Mouse (Mus musculus) CH12.LX (cell line): Measurements from ENCODE around the gene Macrod2. TPM values are rescaled to one million over a fixed set of nuclear protein-coding genes. Genes with fewer than 3 reads are reported as not detected.

Experiments used
- DNase-seq: peaks from one replicate; pipeline ENCODE4 v3.0.0-alpha.2; 2013; ENCODE audit errors: extremely low read depth
- H3K27ac ChIP-seq: 2 replicates; pipeline ENCODE4 v1.5.1; 2012; ENCODE audit warnings: low read depth, mild to moderate bottlenecking, control low read depth, moderate library complexity; ENCODE audit not compliant: insufficient read depth
- H3K27me3 ChIP-seq: replicated peaks from 2 replicates; pipeline ENCODE3; 2012; ENCODE audit warnings: inconsistent platforms
- H3K36me3 ChIP-seq, 2 experiments: replicated peaks in 1 of 2; 2 replicates each; pipeline versions ENCODE3 to v1.6.1; 2012; ENCODE audit warnings: inconsistent platforms in 1 of 2, low read length in 1 of 2, mild to moderate bottlenecking in 1 of 2, mixed read lengths in 1 of 2, moderate library complexity in 1 of 2; ENCODE audit not compliant: control insufficient read depth in 1 of 2, insufficient read depth in 1 of 2
- H3K4me1 ChIP-seq, 2 experiments: 2 replicates each; pipeline ENCODE4 v1.6.1; 2012; ENCODE audit warnings: inconsistent platforms in 1 of 2, moderate library complexity in 1 of 2; ENCODE audit not compliant: insufficient read depth in 2 of 2, control insufficient read depth in 1 of 2
- H3K4me2 ChIP-seq: 2 replicates; pipeline ENCODE4 v1.6.1; 2012; ENCODE audit warnings: low read depth, mild to moderate bottlenecking, control low read depth; ENCODE audit not compliant: poor library complexity, insufficient read depth, severe bottlenecking
- H3K4me3 ChIP-seq, 3 experiments: fragments of 150-350 bp in 1 of 3; sonication (generic) in 1 of 3; replicated peaks in 1 of 3; 2 replicates each; pipeline versions ENCODE3 to v1.5.1; 2011 to 2012; ENCODE audit warnings: low read depth in 2 of 3, low read length in 2 of 3, mild to moderate bottlenecking in 2 of 3, moderate library complexity in 2 of 3, control low read depth in 1 of 3, improper control_type of control experiment in 1 of 3, inconsistent platforms in 1 of 3, mixed read lengths in 1 of 3; ENCODE audit not compliant: poor library complexity in 1 of 3
- H3K79me2 ChIP-seq: replicated peaks from 2 replicates; pipeline ENCODE4 v1.6.1; 2012; ENCODE audit warnings: mild to moderate bottlenecking, moderate library complexity; ENCODE audit not compliant: control insufficient read depth, poor library complexity, insufficient read depth, severe bottlenecking; ENCODE audit errors: extremely low read depth
- H3K9ac ChIP-seq: 2 replicates; pipeline ENCODE4 v1.6.1; 2012; ENCODE audit warnings: low read depth, mild to moderate bottlenecking, control low read depth, moderate library complexity; ENCODE audit not compliant: insufficient read depth
- H3K9me3 ChIP-seq: replicated peaks from 2 replicates; pipeline ENCODE3; 2012; ENCODE audit warnings: low read length, inconsistent platforms, mixed read lengths
- E2F4 ChIP-seq: IDR thresholded peaks from 2 replicates; pipeline ENCODE4 v1.6.1; 2011; ENCODE audit warnings: low read depth, low read length, improper control_type of control experiment; ENCODE audit not compliant: insufficient replicate concordance
- ETS1 ChIP-seq: conservative IDR thresholded peaks from 2 replicates; pipeline ENCODE4 v1.6.1; 2012; ENCODE audit warnings: low read depth, mild to moderate bottlenecking, inconsistent platforms, low read length, improper control_type of control experiment, moderate library complexity
- GABPA ChIP-seq: IDR thresholded peaks from 2 replicates; pipeline ENCODE4 v1.6.1; 2012; ENCODE audit warnings: low read depth, low read length, improper control_type of control experiment, inconsistent platforms; ENCODE audit not compliant: insufficient replicate concordance
- HCFC1 ChIP-seq: IDR thresholded peaks from 2 replicates; pipeline ENCODE4 v1.6.1; 2012; ENCODE audit warnings: low read depth, mild to moderate bottlenecking, inconsistent platforms, low read length, improper control_type of control experiment
- IRF4 ChIP-seq: IDR thresholded peaks from 2 replicates; pipeline ENCODE4 v1.6.1; 2014; ENCODE audit warnings: low read depth, mild to moderate bottlenecking, inconsistent platforms, low read length, improper control_type of control experiment
- JUND ChIP-seq: conservative IDR thresholded peaks from 2 replicates; pipeline ENCODE4 v1.6.1; 2011; ENCODE audit warnings: low read depth, low read length, improper control_type of control experiment
- KAT2A ChIP-seq: IDR thresholded peaks from 2 replicates; pipeline ENCODE4 v1.6.1; 2012; ENCODE audit warnings: low read length, improper control_type of control experiment, inconsistent platforms; ENCODE audit not compliant: insufficient replicate concordance
- MAFK ChIP-seq: IDR thresholded peaks from 2 replicates; pipeline ENCODE4 v1.6.1; 2011; ENCODE audit warnings: low read length, improper control_type of control experiment; ENCODE audit not compliant: insufficient replicate concordance
- MAX ChIP-seq: IDR thresholded peaks from 2 replicates; pipeline ENCODE4 v1.6.1; 2011; ENCODE audit warnings: low read length, improper control_type of control experiment
- MAZ ChIP-seq: IDR thresholded peaks from 2 replicates; pipeline ENCODE4 v1.6.1; 2012; ENCODE audit warnings: low read depth, mild to moderate bottlenecking, inconsistent platforms, low read length, improper control_type of control experiment, moderate library complexity
- MXI1 ChIP-seq: IDR thresholded peaks from 2 replicates; pipeline ENCODE4 v1.6.1; 2011; ENCODE audit warnings: mild to moderate bottlenecking, low read depth, low read length, improper control_type of control experiment
- MYC ChIP-seq: IDR thresholded peaks from 2 replicates; pipeline ENCODE4 v1.6.1; 2011; ENCODE audit warnings: low read depth, mild to moderate bottlenecking, improper control_type of control experiment, low read length
- NELFE ChIP-seq: IDR thresholded peaks from 2 replicates; pipeline ENCODE4 v1.6.1; 2011; ENCODE audit warnings: low read depth, low read length, improper control_type of control experiment
- POLR2A ChIP-seq: IDR thresholded peaks from 2 replicates; pipeline ENCODE4 v1.6.1; 2011; ENCODE audit warnings: low read depth, mild to moderate bottlenecking, improper control_type of control experiment, low read length
- POLR2AphosphoS2 ChIP-seq: IDR thresholded peaks from 2 replicates; pipeline ENCODE4 v1.6.1; 2011; ENCODE audit warnings: low read depth, low read length, improper control_type of control experiment
- RAD21 ChIP-seq: IDR thresholded peaks from 2 replicates; pipeline ENCODE4 v1.6.1; 2011; ENCODE audit warnings: low read depth, mild to moderate bottlenecking, low read length, improper control_type of control experiment, moderate library complexity
- SMC3 ChIP-seq: IDR thresholded peaks from 2 replicates; pipeline ENCODE4 v1.6.1; 2011; ENCODE audit warnings: low read depth, low read length, improper control_type of control experiment
- TCF12 ChIP-seq: IDR thresholded peaks from 2 replicates; pipeline ENCODE4 v1.6.1; 2014; ENCODE audit warnings: low read depth, mild to moderate bottlenecking, inconsistent platforms, low read length, improper control_type of control experiment
- UBTF ChIP-seq: IDR thresholded peaks from 2 replicates; pipeline ENCODE4 v1.6.1; 2012; ENCODE audit warnings: low read depth, mild to moderate bottlenecking, inconsistent platforms, low read length, improper control_type of control experiment, moderate library complexity
- USF2 ChIP-seq: conservative IDR thresholded peaks from 2 replicates; pipeline ENCODE4 v1.6.1; 2011; ENCODE audit warnings: low read depth, low read length, improper control_type of control experiment
- ZC3H11A ChIP-seq: IDR thresholded peaks from 2 replicates; pipeline ENCODE4 v1.6.1; 2012; ENCODE audit warnings: low read depth, mild to moderate bottlenecking, inconsistent platforms, low read length, improper control_type of control experiment
- ZKSCAN1 ChIP-seq: IDR thresholded peaks from 2 replicates; pipeline ENCODE4 v1.6.1; 2012; ENCODE audit warnings: low read depth, inconsistent platforms, low read length, improper control_type of control experiment, borderline replicate concordance
- ZMIZ1 ChIP-seq: IDR thresholded peaks from 2 replicates; pipeline ENCODE4 v1.6.1; 2012; ENCODE audit warnings: low read depth, mild to moderate bottlenecking, inconsistent platforms, low read length, improper control_type of control experiment
- dilution Hi-C: fragments of 300-500 bp; cut with MboI; formaldehyde crosslinking; loops from 2 replicates; pipeline ENCODE4 v1.14.3; 2020; ENCODE audit warnings: low sequenced_read_pairs; ENCODE audit not compliant: extremely low pct_unique_long_range_greater_than_20kb, extremely low pct_ligation_motif_present
- in situ Hi-C: fragments of 300-500 bp; cut with MboI; formaldehyde crosslinking; loops from 3 replicates; pipeline ENCODE4 v1.14.3; 2019; ENCODE audit warnings: low sequenced_read_pairs, low pct_ligation_motif_present, low pct_unique_long_range_greater_than_20kb, mixed read lengths
- polyA plus RNA-seq: library from polyadenylated mRNA; unstranded; fragments of >175 nt; gene quantifications from 2 replicates; pipeline ENCODE4 v1.2.1, GENCODE M21; 2012; ENCODE audit warnings: low read depth; ENCODE audit not compliant: insufficient read length
- total RNA-seq, 2 experiments: library from RNA; depleted of rRNA; stranded (reverse); fragments of 300-350 nt in 1 of 2; fragments of >200 nt in 1 of 2; gene quantifications; 2 replicates each; pipeline ENCODE4 v1.2.3; 2012 to 2014

The Macrod2 gene
- total and polyA plus RNA-seq, 3 experiments, result not detected

DNA sequence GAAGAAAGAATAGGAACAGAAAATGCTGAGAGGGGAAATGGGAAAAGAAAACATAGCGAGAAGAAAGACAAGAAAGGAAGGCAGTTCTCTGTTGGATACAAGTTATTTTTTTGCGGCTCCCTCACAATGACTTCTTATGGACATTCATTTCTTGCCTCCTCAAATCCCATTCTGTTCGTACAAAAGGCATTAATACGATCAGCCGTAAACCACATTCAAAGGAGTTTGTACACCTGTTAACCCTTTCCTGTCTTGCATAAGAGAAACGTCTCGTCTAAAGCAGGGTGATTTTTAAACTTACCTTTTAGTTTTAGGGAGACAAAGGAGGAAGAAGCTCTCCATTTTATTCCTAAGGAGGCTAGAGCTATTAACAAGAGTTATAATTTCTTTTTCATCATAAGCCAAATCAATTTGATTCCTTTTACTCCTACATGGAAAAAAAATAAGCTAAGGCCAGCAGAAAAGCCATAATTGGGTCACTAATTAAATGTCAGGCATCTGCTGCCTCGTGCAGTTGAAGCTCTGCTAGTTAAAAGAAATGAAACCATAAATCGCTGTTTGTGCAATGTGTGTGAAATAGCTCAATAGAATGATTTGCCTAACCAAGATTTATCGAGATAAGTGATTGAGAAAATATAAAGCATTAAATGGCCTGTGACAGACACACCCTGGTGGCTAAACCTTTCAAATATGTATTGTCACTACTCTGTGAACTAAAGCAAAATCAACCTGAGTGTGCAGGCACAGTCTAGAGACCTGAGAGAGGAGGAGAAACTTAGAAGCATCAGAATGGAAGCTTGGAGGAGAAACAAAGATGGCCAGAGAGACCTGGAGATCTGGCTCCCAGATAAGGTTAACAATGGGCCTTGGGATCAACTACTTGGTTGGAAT lies 1635.9 kb downstream of the Macrod2 start:
- in situ Hi-C loops, result no loop called here
- Histone ChIP-seq H3K9me3 (peaks cover 14% of the 10 kb centered on the region), H3K79me2 (no peaks in the 10 kb centered on the region), H3K27me3 (no peaks in the 10 kb centered on the region), H3K4me1 (no peaks in the 10 kb centered on the region), H3K27ac (no peak overlapping the region), H3K4me2 (no peak overlapping the region), H3K4me3 (no peak overlapping the region)
- dilution Hi-C loops, result no loop called here
- TF ChIP-seq ZKSCAN1 (no peak), MAZ (no peak), KAT2A (no peak), IRF4 (no peak), MXI1 (no peak), TCF12 (no peak), MAFK (no peak), ETS1 (no peak)
- TF ChIP-seq, all 38 proteins: peak for 0
- H3K36me3 ChIP-seq, result no peaks in the 10 kb centered on the region
- DNase-seq, result no peak
- H3K9ac ChIP-seq, result no peak overlapping the region

DNA sequence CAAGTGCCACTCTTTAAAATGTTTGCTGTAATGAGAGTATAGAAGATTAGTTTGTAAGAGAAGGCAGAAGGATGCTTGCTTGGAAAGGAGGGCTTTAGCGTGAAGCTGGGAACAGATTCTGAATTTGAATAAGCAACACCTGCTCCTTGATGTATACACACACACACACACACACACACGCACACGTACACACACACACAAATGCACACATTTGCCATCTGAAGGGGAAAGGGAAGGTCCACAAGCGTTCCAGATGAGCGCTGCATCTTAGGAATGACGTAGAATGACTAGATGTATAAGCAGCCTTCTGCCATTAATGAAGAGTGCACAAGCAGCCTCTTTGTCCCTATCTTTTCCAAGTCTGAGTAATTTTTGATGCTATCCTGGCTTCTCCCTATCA lies 1660.5 kb downstream of the Macrod2 start:
- in situ Hi-C loops, result no loop called here

More for the DNA sequence above, 1660.5 kb downstream of the Macrod2 start:
- Histone ChIP-seq H3K4me3 (no peak overlapping the region), H3K9ac (no peak overlapping the region), H3K27ac (no peak overlapping the region), H3K79me2 (no peaks in the 10 kb centered on the region), H3K27me3 (no peaks in the 10 kb centered on the region), H3K36me3 (no peaks in the 10 kb centered on the region), H3K4me1 (no peaks in the 10 kb centered on the region), H3K9me3 (peaks cover 49% of the 10 kb centered on the region), H3K4me2 (no peak overlapping the region)
- no peak for TF ChIP-seq HCFC1
- no peak for TF ChIP-seq RAD21
- no peak for TF ChIP-seq E2F4
- no peak for TF ChIP-seq ZMIZ1
- no peak for TF ChIP-seq UBTF
- no peak for TF ChIP-seq MYC
- TF ChIP-seq SMC3, result no peak
- no peak for TF ChIP-seq NELFE
- no peak for TF ChIP-seq MAX
- no peak for TF ChIP-seq JUND
- no peak for TF ChIP-seq ZC3H11A
- no peak for TF ChIP-seq POLR2AphosphoS2
- TF ChIP-seq KAT2A, result no peak
- TF ChIP-seq GABPA, result no peak
- no peak for TF ChIP-seq USF2
- no peak for TF ChIP-seq MAZ
- no peak for TF ChIP-seq POLR2A
- dilution Hi-C loops, result no loop called here
- no peak for DNase-seq
